Mouse (Mus musculus): ENCODE results near the gene Dcaf15.

Gene Dcaf15

GRCm38 (mm10) chr8:84067047-84067573 is 37.5 kb downstream of the Dcaf15 start:
- DNase-seq (ENCODE audit: extremely low spot score, low spot score): peak; percentile 95

GRCm38 (mm10) chr8:84066291-84066930 is 38.2 kb downstream of the Dcaf15 start, which contains the start of gene Rfx1:
TSS of gene Rfx1 (plus strand) at chr8:84066834.
- peak; percentile 98 for DNase-seq (ENCODE audit: extremely low spot score, low spot score)

GRCm38 (mm10) chr8:84065457-84066072 is 39.0 kb downstream of the Dcaf15 start:
- no peak for DNase-seq (ENCODE audit: extremely low spot score, low spot score)

DNA sequence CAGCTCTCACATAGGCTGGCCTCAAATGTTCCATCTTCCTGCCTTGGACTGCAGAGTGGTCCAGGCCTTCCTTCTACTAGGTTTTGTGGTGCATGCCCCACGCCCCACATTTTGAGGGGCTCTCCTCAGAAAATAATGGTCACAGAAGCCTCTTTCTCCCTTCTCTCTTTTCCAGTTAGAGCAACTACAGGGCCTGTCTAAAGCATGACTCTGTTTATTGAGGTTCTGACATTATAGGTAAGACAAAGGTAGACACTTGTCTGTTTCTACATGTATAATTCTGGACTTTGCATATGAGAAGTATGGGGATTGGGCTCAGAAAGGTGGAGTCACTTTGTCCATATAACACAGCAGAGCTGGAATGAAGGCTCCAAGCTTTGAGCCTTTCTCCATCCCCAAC is 39.5 kb downstream of the Dcaf15 start, which contains the start of gene Gm10643:
Gm10643 (minus strand) TSS at position 101 of the 400 bp plus-strand sequence.
- no peak for DNase-seq (ENCODE audit: extremely low spot score, low spot score)

DNA sequence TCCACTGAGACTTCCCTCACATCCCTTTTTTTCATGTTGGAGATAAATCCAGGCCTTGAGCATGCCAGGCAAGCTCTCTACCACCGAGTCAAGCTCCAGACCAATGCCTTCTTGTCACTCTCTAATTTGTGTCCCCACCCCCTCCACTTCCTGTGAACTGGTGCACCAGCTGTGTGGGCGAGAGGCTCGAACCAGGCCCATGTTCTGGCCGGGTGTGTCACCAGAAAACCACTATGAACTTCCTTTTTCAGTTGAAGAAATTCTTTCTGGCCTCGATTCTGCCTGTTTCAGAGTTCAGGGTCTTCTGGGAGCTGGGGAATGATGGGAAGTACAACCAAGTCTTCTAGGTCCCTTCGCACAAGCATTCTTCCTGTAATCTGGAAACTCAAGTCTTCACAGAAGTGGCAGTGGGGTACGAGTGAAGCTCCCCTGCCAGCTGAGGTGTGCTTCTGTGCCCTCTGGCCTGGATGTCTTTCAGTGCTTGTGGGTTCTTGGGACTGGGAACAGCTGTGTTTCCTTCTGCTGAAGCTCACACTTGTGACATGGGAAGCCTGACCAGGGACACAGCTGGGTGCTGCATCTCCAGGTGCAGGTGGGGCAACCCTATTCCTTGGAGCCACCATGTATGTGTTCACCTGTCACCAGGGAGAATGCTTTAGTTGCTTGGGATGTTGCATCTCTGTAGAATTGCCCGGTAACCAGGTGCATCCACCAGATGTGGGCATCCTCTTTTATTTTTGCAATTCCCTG is 40.5 kb downstream of the Dcaf15 start:
- DNase-seq (ENCODE audit: extremely low spot score, low spot score): no peak

- no peak for DNase-seq (ENCODE audit: extremely low spot score, low spot score)
Measured at GRCm38 (mm10) chr8:84060245-84060644, 44.3 kb downstream of the Dcaf15 start.

GRCm38 (mm10) chr8:84059226-84059625 is 45.3 kb downstream of the Dcaf15 start:
- no peak for DNase-seq (ENCODE audit: extremely low spot score, low spot score)

GRCm38 (mm10) chr8:84057827-84058226 is 46.7 kb downstream of the Dcaf15 start:
- no peak for DNase-seq (ENCODE audit: extremely low spot score, low spot score)

GRCm38 (mm10) chr8:84053229-84053628 is 51.3 kb downstream of the Dcaf15 start:
- no peak for DNase-seq (ENCODE audit: extremely low spot score, low spot score)

DNA sequence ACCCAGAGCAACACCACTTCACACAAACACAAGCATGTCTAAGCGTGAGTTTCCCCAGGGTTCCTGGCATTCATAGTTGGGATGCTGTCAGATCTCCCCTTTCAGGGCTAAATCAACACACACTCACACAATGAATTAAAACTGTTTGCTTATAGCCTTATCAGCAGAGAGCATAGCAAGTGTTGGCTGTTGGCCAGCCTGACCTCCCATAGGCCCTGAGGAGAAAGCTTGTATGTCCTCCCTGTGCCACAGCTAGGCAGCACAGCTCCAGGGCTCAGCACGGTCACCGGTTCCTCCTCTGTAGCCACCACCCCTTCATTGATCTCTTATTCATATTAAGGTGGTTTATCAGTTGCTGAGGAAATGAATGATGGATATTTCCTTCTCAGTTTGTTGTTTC is 51.8 kb downstream of the Dcaf15 start:
- no peak for DNase-seq (ENCODE audit: extremely low spot score, low spot score)

- no peak for DNase-seq (ENCODE audit: extremely low spot score, low spot score)
Measured at GRCm38 (mm10) chr8:84048171-84048570, 56.4 kb downstream of the Dcaf15 start.

Measured in neural tube, embryonic 10.5 days (tissue).